Mouse (Mus musculus) gastrocnemius, postnatal 36 days (tissue): ENCODE results near the gene Lmo1. TPM values are rescaled to one million over a fixed set of nuclear protein-coding genes. Genes with fewer than 3 reads are reported as not detected.

Experiments
- DNase-seq, 2 experiments: peaks; one replicate each; pipeline ENCODE4 v3.0.0; 2022
- intact Hi-C: fragments of 180-260 bp; cut with DNase I; formaldehyde crosslinking; loops from one replicate; pipeline ENCODE4 v1.15.1; 2025
- long read RNA-seq, 2 experiments: library from polyadenylated mRNA; stranded (forward); transcript quantifications; one replicate each; pipeline ENCODE4 v2.0.0; 2021
- total RNA-seq, 2 experiments: library from RNA; stranded (reverse); gene quantifications; 2 replicates each; pipeline ENCODE4 v1.2.3; 2021

Gene Lmo1
- total RNA-seq: 1 to 10 TPM; 2.3 to 2.8 TPM
- long read RNA-seq, experiment 1, partial matches to known transcripts: 0 of 2 reads
- long read RNA-seq, experiment 1, other reads (novel, unspliced or antisense): 0 of 2 reads
- long read RNA-seq, experiment 2, partial matches to known transcripts: 0 of 1 reads
- long read RNA-seq, experiment 2, other reads (novel, unspliced or antisense): 0 of 1 reads

DNA sequence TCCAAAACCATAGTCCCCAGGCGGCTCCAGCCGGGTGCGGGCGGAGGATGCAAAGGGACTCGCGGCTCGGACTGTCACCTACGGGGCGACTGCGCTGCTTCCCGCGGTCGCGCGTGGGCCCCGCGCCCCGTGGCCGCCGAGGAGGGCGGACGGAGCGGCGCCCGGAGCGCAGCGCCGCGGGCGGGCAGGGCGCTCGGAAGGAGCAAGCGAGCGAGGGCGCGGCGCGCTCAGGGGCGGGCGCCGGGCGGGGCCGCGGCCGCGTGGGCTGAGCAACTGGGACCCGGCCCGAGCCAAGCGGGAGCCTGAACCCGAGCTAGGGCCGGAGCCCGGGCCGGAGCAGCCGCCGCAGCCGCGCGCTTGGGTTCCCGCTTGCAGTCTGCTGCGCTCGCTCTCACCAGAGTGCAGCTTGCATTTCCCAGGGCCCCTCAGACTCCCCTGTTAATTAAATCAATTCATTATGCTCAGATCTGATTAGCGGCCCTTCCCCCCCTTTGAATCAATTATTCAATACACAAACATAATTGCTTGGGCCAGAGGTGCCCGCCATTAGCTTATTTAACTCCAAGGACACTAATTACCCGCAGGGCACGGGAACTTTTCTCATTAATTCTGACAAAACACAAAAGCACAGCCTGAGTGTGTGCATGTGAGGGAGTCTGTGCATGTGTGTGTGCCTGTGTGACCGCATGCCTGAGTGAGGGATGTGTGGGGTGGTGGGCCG, at the start of gene Lmo1:
Gene Lmo1 (minus strand): TSS at position 259 of the 721 bp plus-strand sequence.
- intact Hi-C loops: no loop called here
- peak; percentile 13 to 36 for DNase-seq

- intact Hi-C loops: no loop called here
- DNase-seq: no peak
Observed at GRCm38 (mm10) chr7:109221716-109222110, 46.7 kb upstream of the Lmo1 start.

- intact Hi-C loops: no loop called here
- no peak for DNase-seq
Observed at GRCm38 (mm10) chr7:109220766-109221715, 46.0 kb upstream of the Lmo1 start.

- DNase-seq: no peak
- intact Hi-C loops: no loop called here
Observed at GRCm38 (mm10) chr7:109220026-109220425, 45.0 kb upstream of the Lmo1 start.

- no peak for DNase-seq
- intact Hi-C loops: loop anchor here (1.0 kb wide), 1 partner anchor 80 kb away; no protein-coding TSS in a partner anchor
Observed at GRCm38 (mm10) chr7:109218977-109219271, 43.9 kb upstream of the Lmo1 start.

GRCm38 (mm10) chr7:109218130-109218976, 43.3 kb upstream of the Lmo1 start:
- DNase-seq: peak; percentile 65 to 73
- intact Hi-C loops: no loop called here

DNA sequence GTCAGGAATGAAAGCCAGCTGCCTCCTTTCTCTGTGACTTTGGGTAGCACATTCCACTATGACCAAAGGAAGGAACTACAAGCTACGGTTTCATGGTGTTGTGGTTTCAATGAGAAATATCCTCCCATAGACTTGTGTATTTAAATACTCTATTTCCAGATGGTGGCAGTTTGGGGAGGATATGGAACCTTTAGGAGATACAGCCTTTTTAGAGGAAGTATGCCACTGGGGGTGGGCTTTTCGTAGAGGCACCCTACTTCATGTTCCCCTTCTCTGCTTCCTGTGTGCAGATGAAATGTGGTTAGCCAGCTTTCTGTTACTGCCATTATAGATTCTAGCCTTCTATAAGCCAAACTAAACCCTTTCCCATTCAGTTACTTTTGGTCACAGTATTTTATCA, 34.8 kb upstream of the Lmo1 start:
- intact Hi-C loops: no loop called here
- DNase-seq: no peak

DNA sequence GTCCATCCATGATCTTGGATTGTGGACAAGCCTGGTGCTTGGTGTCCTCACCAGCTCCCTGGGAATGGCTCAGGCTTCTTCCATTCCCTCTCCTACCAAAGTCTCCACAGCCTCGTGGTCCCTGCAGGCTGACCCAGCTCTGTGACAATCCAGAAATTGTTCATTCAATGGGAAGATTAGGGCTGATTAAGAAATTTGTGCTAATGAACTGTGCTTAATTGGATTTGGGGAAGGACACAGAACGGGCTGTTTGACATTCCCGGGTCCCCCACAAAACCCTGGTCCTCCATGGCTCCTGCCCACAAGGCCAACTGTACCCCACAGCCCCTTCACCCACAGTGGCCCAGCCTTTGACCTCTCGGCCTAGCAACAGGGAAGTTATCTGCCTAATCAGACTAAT, 32.8 kb upstream of the Lmo1 start:
- intact Hi-C loops: no loop called here
- DNase-seq: no peak

DNA sequence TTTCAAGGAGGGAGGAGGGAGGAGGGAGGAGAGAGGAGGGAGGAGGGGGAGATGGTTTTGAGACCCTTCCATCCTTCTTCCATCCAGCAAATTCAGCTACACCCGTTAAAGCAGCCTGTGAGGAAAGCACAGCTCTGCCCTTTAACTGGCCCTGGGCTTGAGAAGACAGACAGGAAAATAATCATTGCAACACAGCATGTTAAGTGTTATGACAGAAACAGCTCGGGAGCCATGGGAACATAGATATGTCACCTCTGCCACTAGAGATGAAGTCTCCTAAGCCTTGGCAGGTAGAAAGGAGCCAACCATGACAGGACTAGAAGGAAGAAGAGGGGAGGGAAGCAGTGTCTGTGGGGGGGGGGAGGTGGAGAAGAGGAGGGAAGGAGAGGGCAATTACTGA, 31.4 kb upstream of the Lmo1 start:
- intact Hi-C loops: no loop called here
- no peak for DNase-seq

GRCm38 (mm10) chr7:109203140-109203539, 28.1 kb upstream of the Lmo1 start:
- intact Hi-C loops: no loop called here

GRCm38 (mm10) chr7:109200559-109200958, 25.6 kb upstream of the Lmo1 start:
- DNase-seq: no peak
- intact Hi-C loops: no loop called here

More at GRCm38 (mm10) chr7:109203140-109203539, 28.1 kb upstream of the Lmo1 start:
- DNase-seq: no peak

GRCm38 (mm10) chr7:109197161-109197650, 22.2 kb upstream of the Lmo1 start:
- intact Hi-C loops: no loop called here

DNA sequence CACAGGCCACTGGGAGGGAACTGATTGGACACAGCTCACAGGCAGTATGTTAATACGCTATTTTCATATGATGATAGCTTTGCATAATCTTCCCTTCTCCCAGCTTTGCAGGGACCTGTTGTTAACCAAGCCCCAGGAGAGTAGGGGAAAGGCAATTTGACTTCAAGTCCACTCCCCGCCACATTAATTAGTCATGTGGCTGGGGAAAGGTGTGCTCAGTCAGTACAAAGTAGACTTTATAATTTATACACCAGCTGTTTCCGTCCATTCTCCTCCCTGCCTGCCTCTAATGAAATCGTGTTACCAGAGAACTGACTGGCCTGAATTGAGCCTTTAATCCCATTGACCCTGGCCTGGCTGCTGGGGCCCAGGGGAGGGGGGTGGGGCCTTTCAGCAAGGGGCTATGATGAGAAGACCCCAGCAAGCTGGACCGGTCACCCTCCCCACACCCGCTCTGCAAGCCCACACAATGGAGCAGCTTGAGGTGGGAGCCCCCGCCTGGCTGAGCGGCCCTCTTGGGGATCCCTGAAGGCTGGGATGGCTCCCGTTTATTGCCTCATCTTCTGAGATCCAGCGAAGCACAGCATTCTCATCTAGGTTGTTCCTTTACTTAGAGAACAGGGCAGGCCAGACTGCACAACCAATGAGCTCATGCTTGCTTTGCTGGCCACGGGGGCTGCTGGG, 21.5 kb upstream of the Lmo1 start:
- DNase-seq: no peak
- intact Hi-C loops: no loop called here

More at GRCm38 (mm10) chr7:109197161-109197650, 22.2 kb upstream of the Lmo1 start:
- no peak for DNase-seq

GRCm38 (mm10) chr7:109195982-109196381, 21.0 kb upstream of the Lmo1 start:
- intact Hi-C loops: no loop called here
- DNase-seq: no peak

DNA sequence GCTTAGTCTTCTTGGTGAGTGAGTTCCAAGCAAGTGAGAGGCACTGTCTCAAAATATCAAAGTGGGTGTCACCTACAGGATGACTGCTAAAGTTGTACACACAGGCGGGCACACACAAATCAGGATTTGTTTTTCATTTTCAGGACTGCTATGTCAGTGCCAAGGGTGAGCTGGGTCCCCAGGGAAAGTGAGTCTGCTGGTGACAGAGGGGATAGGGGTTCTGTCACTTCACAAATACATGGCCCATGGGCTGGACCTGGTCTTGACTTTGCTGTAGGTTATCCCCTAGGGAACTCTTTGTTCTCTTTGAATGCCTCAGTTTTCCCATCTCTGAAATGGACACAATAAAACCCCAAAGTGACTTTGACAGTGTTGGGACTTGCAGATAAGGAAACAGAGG, 19.8 kb upstream of the Lmo1 start:
- intact Hi-C loops: no loop called here
- DNase-seq: no peak

- intact Hi-C loops: no loop called here
- no peak for DNase-seq
Observed at GRCm38 (mm10) chr7:109187244-109188035, 12.4 kb upstream of the Lmo1 start.

GRCm38 (mm10) chr7:109185975-109186374, 11.0 kb upstream of the Lmo1 start:
- no peak for DNase-seq
- intact Hi-C loops: no loop called here

DNA sequence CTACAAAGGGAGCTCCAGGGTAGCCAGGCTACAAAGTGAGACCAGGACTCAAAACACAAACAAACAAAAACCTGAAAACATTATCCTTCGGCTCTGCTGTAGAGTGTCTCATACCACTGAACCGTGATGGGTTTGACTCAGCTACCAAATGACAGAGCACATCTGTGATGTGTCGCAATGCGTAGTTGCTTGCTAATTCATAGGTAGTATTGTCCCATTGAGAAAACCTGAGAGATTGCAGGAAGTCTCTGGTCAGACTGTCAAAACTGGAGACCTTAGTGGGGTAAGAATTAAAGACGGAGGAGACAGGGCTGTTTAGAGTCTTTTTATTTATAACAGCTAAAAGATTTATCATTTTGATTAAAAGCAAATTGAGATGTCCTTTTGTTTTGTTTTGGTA, 10.6 kb upstream of the Lmo1 start:
- no peak for DNase-seq
- intact Hi-C loops: no loop called here

GRCm38 (mm10) chr7:109176688-109177087, 1.7 kb upstream of the Lmo1 start:
- intact Hi-C loops: no loop called here
- no peak for DNase-seq
